Mouse (Mus musculus) embryo, embryonic 11 days (tissue): Measurements from ENCODE around the gene Scn5a.
A peak's percentile ranks its signal among the peaks of the same experiment; 100 is the strongest.

Experiments used
- DNase-seq: peaks from one replicate; pipeline ENCODE4 v3.0.0-alpha.2; 2015

Scn5a gene

DNA sequence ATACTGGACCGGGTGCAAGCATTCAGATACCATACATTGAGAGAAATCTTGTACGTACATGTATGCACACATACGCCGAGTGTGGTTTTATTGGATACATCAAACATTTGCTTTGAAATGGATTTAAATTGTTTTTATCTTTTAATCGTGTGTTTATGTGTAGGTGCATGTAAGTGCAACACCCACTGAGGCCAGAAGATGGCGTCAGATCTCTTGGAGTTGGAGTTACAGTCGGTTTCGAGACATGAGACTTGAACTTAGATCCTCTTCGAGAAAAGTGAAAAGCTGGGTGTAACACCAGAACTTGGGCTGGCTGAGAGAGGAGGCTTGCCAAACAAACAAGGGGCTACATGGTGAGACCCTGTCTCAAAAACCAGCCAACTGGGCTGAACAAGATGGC, 75.2 kb downstream of the Scn5a start:
- DNase-seq, result no peak

DNA sequence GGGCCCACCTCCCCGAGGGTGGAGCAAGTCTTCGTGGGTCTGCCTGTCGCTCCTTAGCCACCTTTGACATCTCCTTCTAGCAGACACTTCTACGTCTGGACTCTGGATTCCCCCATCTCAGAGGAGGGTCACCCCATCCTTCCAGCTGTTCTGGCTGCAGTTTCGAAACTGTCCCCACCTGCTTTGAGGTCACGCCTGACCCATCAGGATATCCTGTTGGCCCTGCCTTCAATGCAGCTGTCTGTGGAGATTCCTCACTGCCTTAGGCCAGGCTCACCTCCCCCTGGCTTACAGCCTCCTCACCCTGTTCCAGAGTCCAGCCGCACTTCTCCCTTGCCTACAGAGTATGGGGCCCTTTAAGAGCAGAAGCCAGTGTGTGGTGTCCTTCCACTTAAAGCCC, 79.9 kb downstream of the Scn5a start:
- no peak for DNase-seq

DNA sequence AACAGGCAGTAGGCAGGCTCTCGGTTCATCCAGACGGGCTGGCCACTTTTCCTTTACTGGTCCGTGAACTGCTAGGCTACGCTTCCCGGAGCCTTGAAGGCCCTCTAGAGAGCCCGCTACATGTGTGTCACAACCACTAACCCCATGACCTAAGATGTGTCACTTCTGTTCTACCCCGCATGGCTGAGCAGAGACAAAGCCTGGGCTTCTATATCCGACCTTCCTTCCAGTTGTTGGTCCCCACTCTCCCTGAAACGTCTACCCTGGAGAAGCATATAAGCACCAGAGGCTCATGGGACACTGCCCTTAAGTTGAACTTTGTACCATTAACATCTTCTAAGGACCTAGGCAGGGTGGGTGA, 80.6 kb downstream of the Scn5a start:
- no peak for DNase-seq

DNA sequence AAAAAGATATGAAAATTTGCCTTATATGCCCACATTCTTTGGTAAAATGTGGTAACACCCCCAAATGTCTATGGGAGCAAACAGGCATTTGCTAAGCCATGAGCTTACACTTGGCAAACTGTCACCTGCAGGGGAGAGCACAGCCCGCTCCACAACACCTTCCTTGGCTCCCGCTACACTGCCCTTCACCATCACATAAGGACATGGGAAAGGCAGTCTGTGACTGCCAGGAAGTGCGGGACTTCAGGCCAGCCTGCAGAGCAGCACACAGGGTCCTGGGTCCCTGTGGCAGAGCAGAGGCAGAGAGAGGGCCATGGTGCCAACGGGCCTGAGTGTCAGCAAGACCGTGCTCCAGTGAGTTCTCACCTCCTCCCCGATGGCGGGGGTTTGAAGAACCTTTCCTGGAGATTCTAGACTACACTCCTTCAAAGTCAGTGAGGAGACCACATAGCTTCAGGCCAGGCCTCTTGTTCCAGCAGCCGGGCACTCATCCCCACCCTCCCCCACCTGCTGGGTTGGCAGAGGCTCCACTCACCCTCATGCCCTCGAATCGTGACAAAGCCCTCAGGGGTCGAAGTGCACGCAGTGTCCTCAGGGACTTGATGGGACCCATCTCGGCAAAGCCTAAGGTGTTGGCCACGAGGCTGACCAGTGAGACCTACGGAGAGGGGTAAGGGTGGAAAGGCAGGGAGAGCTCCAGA, 81.1 kb downstream of the Scn5a start:
- DNase-seq, result no peak

DNA sequence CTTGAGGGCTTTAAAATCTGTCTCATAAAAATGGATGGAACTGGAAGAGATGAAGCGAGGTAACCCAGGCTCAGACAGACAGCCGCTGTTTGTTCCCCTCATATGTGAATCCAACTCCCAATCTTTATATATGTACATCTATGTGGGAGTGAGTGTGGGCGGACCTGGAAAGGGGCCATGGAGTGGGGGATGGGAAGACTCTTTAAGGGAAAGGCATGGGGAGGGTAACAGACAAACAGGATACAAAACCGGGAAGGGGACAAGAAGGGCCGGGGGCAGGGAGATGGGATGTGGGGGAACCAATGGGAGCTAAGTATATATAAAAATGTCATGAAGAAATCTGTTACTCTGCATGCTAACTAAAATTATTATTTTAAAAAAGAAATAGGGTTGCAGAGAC, 81.9 kb downstream of the Scn5a start:
- no peak for DNase-seq

- DNase-seq, result no peak
Observed at GRCm38 (mm10) chr9:119496354-119496753, 82.5 kb downstream of the Scn5a start.

DNA sequence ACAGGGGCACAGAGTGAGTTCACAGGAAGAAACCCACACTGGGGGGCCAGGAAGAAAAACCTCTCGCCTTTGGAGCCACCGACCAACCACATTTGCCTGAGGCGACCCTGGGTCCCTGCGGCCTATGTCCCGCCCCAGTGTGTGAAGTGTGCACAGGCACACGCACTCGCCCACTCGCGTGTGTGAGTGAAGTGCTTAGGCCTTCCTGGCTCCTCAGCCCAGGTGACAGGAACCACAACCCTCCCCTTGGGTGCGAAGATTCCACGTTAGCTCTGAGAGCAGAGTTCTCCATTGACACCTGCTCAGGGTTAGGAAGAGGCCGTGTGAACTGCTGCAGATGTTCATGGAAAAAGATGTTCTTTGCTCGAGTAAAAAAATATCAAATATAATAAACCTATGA, 93.9 kb downstream of the Scn5a start:
- DNase-seq, result no peak

- no peak for DNase-seq
Observed at GRCm38 (mm10) chr9:119484420-119484819, 94.4 kb downstream of the Scn5a start.

DNA sequence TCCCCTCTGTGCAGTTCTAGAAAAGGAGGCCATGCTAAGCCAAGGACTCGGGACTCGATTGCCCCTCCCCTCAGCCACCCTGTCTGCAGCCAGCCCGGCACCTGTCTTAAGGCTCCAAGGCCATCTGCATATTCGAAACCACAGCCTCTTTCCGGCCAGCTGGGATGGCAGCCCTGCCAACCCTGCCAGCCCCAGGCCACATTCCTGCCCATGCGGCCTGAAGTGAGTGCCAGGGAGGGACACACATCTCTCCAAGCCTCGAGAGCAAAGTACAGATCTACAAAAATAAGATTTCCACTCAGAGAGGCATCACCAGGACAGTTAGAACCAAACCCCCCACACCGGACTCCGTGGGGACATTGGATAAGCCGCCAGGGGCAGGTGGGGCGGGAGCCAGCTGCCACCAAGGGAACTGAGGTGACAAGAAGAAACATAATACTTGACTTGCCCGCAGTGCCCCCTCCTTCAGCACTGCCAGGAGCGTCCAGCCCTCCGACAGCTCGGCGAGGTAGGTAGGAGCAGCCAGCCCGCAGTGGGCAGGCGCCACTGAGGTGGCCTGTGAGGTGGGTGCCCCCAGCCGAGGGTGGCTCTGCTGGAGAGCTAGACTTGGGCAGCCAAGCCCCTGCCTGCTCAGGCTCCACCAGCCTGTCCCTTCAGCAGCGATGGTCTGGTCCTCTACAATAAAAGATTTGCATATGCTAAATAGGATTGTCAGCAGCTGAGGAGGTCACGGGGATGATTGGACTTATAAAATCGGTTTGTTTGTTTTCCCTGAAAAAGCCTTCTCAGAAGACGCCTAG, 95.1 kb downstream of the Scn5a start:
- DNase-seq, result no peak

GRCm38 (mm10) chr9:119481612-119482011, 97.2 kb downstream of the Scn5a start:
- DNase-seq, result no peak

DNA sequence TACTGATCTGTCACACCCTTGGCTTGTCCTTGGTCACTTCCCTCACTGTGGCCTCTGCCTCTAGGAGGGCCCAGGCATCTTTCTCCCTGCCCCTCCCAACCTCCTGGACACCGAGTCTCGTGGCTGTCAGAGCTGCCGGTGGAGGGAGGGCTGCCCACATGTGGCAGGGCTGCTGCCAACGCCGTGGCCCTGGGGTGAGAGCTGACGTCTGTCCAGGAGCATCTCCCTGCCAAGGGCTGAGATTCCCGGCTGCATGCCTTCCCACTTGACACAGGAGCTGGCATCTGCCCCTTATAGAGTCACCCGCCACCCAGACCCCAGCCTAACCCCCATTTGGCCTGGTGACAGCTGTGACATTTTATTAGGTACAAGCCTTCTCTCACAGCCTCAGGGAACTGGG, 99.5 kb downstream of the Scn5a start:
- DNase-seq, result no peak

- DNase-seq, result no peak
Observed at GRCm38 (mm10) chr9:119478345-119478744, 100.5 kb downstream of the Scn5a start.

- peak; percentile 17 for DNase-seq
Observed at GRCm38 (mm10) chr9:119477754-119478153, 101.1 kb downstream of the Scn5a start.

DNA sequence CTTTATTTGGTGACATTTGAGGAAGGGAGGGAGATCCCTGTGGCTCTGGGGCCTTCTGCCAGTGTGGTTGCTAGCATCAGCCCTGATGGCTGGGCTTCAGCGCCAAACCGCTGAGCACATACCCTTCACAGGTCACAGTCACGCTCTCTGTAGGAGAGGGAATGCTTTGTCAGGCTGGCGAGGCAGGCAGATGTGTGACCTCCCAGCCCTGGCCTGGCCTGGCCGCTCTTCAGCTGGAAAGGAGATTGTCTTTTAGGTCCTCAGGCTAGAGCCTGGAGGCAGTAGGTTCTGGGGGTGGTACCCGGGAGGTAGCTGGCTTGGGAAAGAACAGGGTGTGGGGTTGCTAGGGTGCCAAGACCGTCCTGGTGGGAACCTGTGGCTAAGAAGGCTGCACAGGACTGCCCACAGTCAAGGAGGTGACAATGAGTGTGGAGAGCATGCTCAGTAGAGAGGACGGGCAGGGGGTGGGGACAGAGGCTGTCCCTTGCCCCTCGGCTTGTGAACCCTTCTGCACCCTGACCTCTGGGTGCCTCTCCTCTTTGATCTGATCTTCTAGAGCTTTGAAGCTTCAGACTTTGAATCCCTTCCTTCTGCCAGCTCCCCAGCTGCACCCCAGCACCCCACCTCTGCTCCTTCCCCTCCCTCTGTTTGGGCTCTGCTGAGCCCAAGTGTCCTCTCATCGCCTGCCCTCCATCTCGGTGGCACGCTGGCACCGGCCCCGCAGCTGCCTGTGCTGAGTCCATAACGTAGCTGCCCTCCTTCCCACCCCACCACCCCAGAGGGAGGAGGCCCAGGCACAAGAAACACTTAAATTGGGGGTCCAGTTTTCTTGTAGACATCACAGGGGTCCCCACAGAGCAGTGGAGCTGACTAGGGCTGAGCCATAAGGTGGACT, 103.9 kb downstream of the Scn5a start:
- DNase-seq, result no peak

DNA sequence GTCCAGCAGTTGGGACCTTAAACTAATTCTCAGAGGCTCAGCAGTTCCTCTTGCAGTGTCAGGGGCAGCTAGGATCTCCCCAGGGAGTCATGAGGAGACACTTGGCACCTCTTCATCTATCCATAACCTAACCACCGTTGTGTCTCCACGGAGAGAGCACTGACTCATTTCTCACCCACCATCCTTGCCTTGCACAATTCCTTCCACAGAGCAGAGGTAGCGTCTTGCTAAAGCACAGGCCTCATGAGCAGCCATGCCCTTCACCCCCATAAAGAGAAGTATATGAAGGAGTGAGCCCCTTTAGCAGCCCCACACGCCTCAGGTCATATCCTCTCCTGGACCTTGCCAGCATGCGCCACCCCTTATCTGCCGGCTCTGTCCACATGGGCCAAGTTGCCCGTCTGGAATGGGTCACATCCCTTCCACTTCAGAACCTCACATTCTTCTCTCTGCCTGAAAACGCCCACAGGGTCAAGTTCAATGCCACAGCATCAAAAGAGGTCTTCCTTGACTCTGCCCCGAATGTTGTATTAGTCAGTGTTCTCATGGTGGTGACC, 105.1 kb downstream of the Scn5a start:
- DNase-seq, result no peak

DNA sequence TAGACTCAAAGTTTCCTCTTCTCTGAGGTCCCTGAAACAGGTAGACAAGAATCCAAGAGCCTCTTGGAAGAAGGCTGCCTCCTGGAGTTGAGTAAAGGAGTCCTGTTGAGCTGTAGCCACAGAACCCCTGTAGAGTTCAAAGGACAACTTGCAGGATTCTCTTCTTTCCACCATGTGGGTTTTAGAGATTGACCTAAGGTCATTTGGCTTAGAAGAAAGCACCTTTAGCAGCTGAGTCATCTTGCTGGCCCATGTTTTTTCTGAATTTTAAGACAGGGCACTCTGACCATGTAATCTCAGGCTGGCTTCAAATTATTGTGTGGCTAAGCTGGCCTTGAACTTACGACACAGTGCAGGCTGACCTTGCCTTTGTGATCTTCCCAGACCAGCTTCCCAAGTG, 105.8 kb downstream of the Scn5a start:
- no peak for DNase-seq

- no peak for DNase-seq
Observed at GRCm38 (mm10) chr9:119472412-119472918, 106.4 kb downstream of the Scn5a start.

DNA sequence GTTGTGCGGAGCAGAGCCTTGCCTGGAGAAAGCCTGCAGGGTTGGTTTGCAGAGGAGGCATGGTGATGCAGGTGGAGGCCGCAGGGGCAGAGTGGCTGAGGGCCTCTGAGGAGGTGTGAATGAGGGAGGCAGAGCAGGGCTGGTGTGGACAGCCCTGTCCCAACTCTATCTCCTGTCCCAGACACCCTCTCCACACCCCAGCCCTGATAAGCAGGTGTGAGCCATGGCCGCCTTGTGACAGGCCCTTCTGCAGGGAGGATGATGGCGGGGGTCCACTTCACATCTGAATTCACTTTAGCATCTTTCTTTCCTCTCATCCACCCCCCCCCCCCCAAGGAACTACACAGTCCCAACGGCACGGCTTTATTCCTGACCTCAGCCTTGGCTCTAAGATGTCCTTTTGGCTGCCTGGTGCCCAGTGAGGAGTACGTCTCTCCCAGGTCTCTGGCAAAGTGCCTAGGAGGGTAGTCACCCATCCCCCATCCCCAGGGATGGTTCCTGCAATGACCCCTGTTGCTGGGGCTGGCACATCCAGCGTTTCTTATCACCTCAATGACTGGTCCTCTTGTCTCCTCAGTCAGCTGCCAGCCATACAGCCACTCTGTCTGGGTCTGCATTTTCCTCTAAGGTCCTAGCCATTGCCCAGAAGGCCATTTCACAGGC, 109.0 kb downstream of the Scn5a start:
- no peak for DNase-seq

DNA sequence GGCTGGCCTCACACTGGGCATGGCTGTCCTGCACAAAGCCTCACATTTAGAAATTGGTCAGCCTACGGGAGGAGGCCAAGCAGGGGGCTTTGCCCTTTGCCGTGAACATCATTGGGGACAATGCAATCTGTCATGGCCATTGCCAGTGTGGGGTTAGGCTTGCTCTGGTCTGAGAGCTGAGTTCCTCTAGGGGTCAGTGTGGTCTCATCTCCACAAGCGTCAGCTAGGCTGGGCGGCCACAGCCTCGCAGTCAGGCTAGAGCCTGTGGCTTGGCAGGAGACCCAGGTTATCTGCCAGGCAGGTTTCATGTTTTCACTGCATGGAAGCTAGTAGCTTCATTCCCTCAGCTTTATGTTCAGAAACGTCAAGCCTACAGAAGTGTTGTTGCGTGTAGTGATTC, 113.2 kb downstream of the Scn5a start:
- peak; percentile 46 for DNase-seq

GRCm38 (mm10) chr9:119465056-119465455, 113.8 kb downstream of the Scn5a start:
- no peak for DNase-seq

DNA sequence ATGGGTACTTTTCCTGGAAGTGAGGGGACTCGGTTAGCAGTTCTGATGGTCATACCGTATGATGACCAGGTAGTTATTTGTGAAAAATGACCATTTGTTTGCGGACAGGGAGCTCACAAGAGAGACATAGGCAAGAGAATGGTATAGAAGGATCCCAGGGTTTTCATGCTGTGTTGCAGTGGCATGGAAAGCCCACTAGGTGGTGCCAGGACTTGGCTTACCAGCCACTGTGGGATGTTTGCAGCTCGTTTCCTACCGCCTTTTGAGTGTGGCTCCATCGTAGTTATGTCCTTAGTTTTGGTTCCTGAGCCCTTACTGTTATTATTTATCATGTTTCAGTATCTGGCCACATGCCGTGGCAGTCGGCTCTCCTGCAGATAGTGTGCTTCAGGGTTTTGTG, 118.4 kb downstream of the Scn5a start:
- DNase-seq, result peak; percentile 80

GRCm38 (mm10) chr9:119457122-119457521, 121.7 kb downstream of the Scn5a start:
- DNase-seq, result no peak
